12 mouse cellular contexts compared by ENCODE assay signal in genomic region chr6:3982661-3983284, GRCm38 (mm10). TPM values are rescaled to one million over a fixed set of nuclear protein-coding genes. Genes with fewer than 3 reads are reported as not detected.
A peak's percentile ranks its signal among the peaks of the same experiment; 100 is the strongest.
ATAC-seq and TF ChIP-seq lines count a peak whose summit lies in the region.
"Had no signal": no experiment of that assay in that cellular context is flagged by ENCODE, and none has a peak within 500 bp of the region (broad histone marks: within the 10 kb centered on the region; RNA-seq: fewer than 3 reads in every experiment).

No protein-coding gene starts in this region.

- H3K4me2 ChIP-seq in intestine, embryonic 15.5 days (replicated peaks) = no peak overlapping the region
- H3K4me2 ChIP-seq in intestine, postnatal 0 days (replicated peaks; ENCODE audit: low read depth) = no peak overlapping the region
- no peak overlapping the region for H3K4me2 ChIP-seq in intestine, embryonic 16.5 days (ENCODE audit: low read depth, low read length)
- H3K4me2 ChIP-seq in hindbrain, embryonic 16.5 days (ENCODE audit: low read length) = no peak overlapping the region

- no peaks in the 10 kb centered on the region for H3K9me3 ChIP-seq in intestine, embryonic 15.5 days
- no peaks in the 10 kb centered on the region for H3K9me3 ChIP-seq in intestine, postnatal 0 days (ENCODE audit: control insufficient read depth)
- no peaks in the 10 kb centered on the region for H3K9me3 ChIP-seq in intestine, embryonic 16.5 days (ENCODE audit: control insufficient read depth, low read length)
- no peaks in the 10 kb centered on the region for H3K9me3 ChIP-seq in hindbrain, embryonic 16.5 days (ENCODE audit: control insufficient read depth, low read length)
- H3K9me3 ChIP-seq: G1E had no signal

- ATAC-seq in intestine, embryonic 15.5 days = peak; percentile 75
- no peak for ATAC-seq in intestine, postnatal 0 days
- ATAC-seq in intestine, embryonic 16.5 days = peak; percentile 62; the same call in 1 of the 2 replicates
- no peak for ATAC-seq in hindbrain, embryonic 16.5 days
- ATAC-seq: activated CD4-positive, CD25-positive, alpha-beta regulatory T cell, adult 4 months; CD4-positive, CD25-positive, alpha-beta regulatory T cell, adult 4 months; Patski had no signal

- no peak overlapping the region for H3K9ac ChIP-seq in intestine, embryonic 15.5 days
- no peak overlapping the region for H3K9ac ChIP-seq in intestine, postnatal 0 days (ENCODE audit: low read depth, low read length)
- no peak overlapping the region for H3K9ac ChIP-seq in intestine, embryonic 16.5 days (ENCODE audit: low read depth, low read length)
- no peak overlapping the region for H3K9ac ChIP-seq in hindbrain, embryonic 16.5 days (ENCODE audit: low read depth, low read length)

- no peaks in the 10 kb centered on the region for H3K4me1 ChIP-seq in intestine, embryonic 15.5 days (replicated peaks)
- no peaks in the 10 kb centered on the region for H3K4me1 ChIP-seq in intestine, postnatal 0 days (replicated peaks; ENCODE audit: control insufficient read depth, insufficient read depth, low read length)
- no peaks in the 10 kb centered on the region for H3K4me1 ChIP-seq in intestine, embryonic 16.5 days (ENCODE audit: control insufficient read depth, insufficient read depth, low read length)
- H3K4me1 ChIP-seq in hindbrain, embryonic 16.5 days (ENCODE audit: control insufficient read depth, insufficient read depth, low read depth, low read length) = no peaks in the 10 kb centered on the region

- 72% methylated on average over 5 of the region's 5 CpGs for WGBS in intestine, embryonic 15.5 days
- WGBS in intestine, postnatal 0 days = 51% methylated on average over 5 of the region's 5 CpGs
- WGBS in intestine, embryonic 16.5 days = 60% methylated on average over 5 of the region's 5 CpGs
- 91% methylated on average over 5 of the region's 5 CpGs for WGBS in hindbrain, embryonic 16.5 days

- no peaks in the 10 kb centered on the region for H3K27me3 ChIP-seq in intestine, embryonic 15.5 days (replicated peaks)
- H3K27me3 ChIP-seq in intestine, postnatal 0 days (replicated peaks; ENCODE audit: control insufficient read depth, insufficient read depth, low read length) = no peaks in the 10 kb centered on the region
- no peaks in the 10 kb centered on the region for H3K27me3 ChIP-seq in intestine, embryonic 16.5 days (replicated peaks; ENCODE audit: control insufficient read depth, insufficient read depth, low read length)
- no peaks in the 10 kb centered on the region for H3K27me3 ChIP-seq in hindbrain, embryonic 16.5 days (replicated peaks; ENCODE audit: control insufficient read depth, insufficient read depth, low read length)
- H3K27me3 ChIP-seq: CH12.LX had no signal

- no peak for TF ChIP-seq CTCF in intestine, postnatal 0 days (IDR thresholded peaks at IDR 0.05; ENCODE audit: low read depth)

- no peaks in the 10 kb centered on the region for H3K36me3 ChIP-seq in intestine, embryonic 15.5 days
- no peaks in the 10 kb centered on the region for H3K36me3 ChIP-seq in intestine, postnatal 0 days (ENCODE audit: control insufficient read depth, insufficient read depth)
- H3K36me3 ChIP-seq in intestine, embryonic 16.5 days (ENCODE audit: control insufficient read depth, insufficient read depth, low read length) = no peaks in the 10 kb centered on the region
- H3K36me3 ChIP-seq in hindbrain, embryonic 16.5 days (ENCODE audit: control insufficient read depth, insufficient read depth, low read length) = no peaks in the 10 kb centered on the region
- H3K36me3 ChIP-seq: G1E had no signal

- no peak overlapping the region for H3K4me3 ChIP-seq in intestine, embryonic 15.5 days (replicated peaks)
- H3K4me3 ChIP-seq in intestine, postnatal 0 days (ENCODE audit: low read depth, low read length) = no peak overlapping the region
- no peak overlapping the region for H3K4me3 ChIP-seq in intestine, embryonic 16.5 days (ENCODE audit: low read length)
- H3K4me3 ChIP-seq in hindbrain, embryonic 16.5 days (ENCODE audit: low read length) = no peak overlapping the region

- no peak overlapping the region for H3K27ac ChIP-seq in intestine, embryonic 15.5 days
- no peak overlapping the region for H3K27ac ChIP-seq in intestine, postnatal 0 days (ENCODE audit: low read depth, low read length)
- no peak overlapping the region for H3K27ac ChIP-seq in intestine, embryonic 16.5 days (ENCODE audit: low read length)
- no peak overlapping the region for H3K27ac ChIP-seq in hindbrain, embryonic 16.5 days (ENCODE audit: low read depth, low read length)

RNA-seq across cellular contexts. Expression of gene Tfpi2, which starts 5.9 kb away (rescaled TPM):
- 11.2 and 12.0 TPM in 2 replicates for polyA plus RNA-seq in intestine, embryonic 15.5 days (2015; fragmentation: Nextera tagmentation; extraction: Ambion mirVana)
- 7.1 and 8.2 TPM in 2 replicates for polyA plus RNA-seq in intestine, postnatal 0 days (2015; fragmentation: Nextera tagmentation; extraction: Ambion mirVana)
- 13.8 and 15.5 TPM in 2 replicates for polyA plus RNA-seq in intestine, embryonic 16.5 days (2015; fragmentation: Nextera tagmentation; extraction: Ambion mirVana)
- polyA plus RNA-seq in hindbrain, embryonic 16.5 days (2015; fragmentation: Nextera tagmentation; extraction: Ambion mirVana) = 0.49 and 1.1 TPM in 2 replicates
- polyA plus RNA-seq: activated CD4-positive, CD25-positive, alpha-beta regulatory T cell, adult 4 months; G1E; Patski had no signal

RNA-seq across cellular contexts. Expression of gene Gngt1, which starts 10.8 kb away (rescaled TPM):
- not detected in 2 replicates for polyA plus RNA-seq in intestine, embryonic 15.5 days (2015; fragmentation: Nextera tagmentation; extraction: Ambion mirVana)
- polyA plus RNA-seq in intestine, postnatal 0 days (2015; fragmentation: Nextera tagmentation; extraction: Ambion mirVana) = 0.17 TPM in 1 of 2 replicates, not detected in the other
- 0.15 TPM in 1 of 2 replicates, not detected in the other for polyA plus RNA-seq in intestine, embryonic 16.5 days (2015; fragmentation: Nextera tagmentation; extraction: Ambion mirVana)
- polyA plus RNA-seq in hindbrain, embryonic 16.5 days (2015; fragmentation: Nextera tagmentation; extraction: Ambion mirVana) = not detected in 2 replicates
- polyA plus RNA-seq: activated CD4-positive, CD25-positive, alpha-beta regulatory T cell, adult 4 months; adrenal gland, adult 2 months; brain, embryonic 14.5 days; C2C12; CD4-positive, CD25-positive, alpha-beta regulatory T cell, adult 4 months; G1E had no signal

RNA-seq across cellular contexts. Expression of gene Gng11, which starts 20.9 kb away (rescaled TPM):
- polyA plus RNA-seq in intestine, embryonic 15.5 days (2015; fragmentation: Nextera tagmentation; extraction: Ambion mirVana) = 76.9 and 86.9 TPM in 2 replicates
- 93.7 and 100 TPM in 2 replicates for polyA plus RNA-seq in intestine, postnatal 0 days (2015; fragmentation: Nextera tagmentation; extraction: Ambion mirVana)
- 74.0 and 78.3 TPM in 2 replicates for polyA plus RNA-seq in intestine, embryonic 16.5 days (2015; fragmentation: Nextera tagmentation; extraction: Ambion mirVana)
- 26.4 and 27.8 TPM in 2 replicates for polyA plus RNA-seq in hindbrain, embryonic 16.5 days (2015; fragmentation: Nextera tagmentation; extraction: Ambion mirVana)
- polyA plus RNA-seq: activated CD4-positive, CD25-positive, alpha-beta regulatory T cell, adult 4 months; CD4-positive, CD25-positive, alpha-beta regulatory T cell, adult 4 months; G1E; Patski had no signal

Comparison
In these comparisons a context has a peak if more than half of its experiments do, and no peak if none do; other contexts are left out.
1. ATAC-seq: peak in intestine, embryonic 15.5 days (single experiment) and intestine, embryonic 16.5 days (single experiment); none in intestine, postnatal 0 days (single experiment) and hindbrain, embryonic 16.5 days (single experiment).